Mouse (Mus musculus) spleen, adult 2 months (tissue): ENCODE measurements around the gene Setd7. TPM values are rescaled to one million over a fixed set of nuclear protein-coding genes. Genes with fewer than 3 reads are reported as not detected.

ENCODE experiments used
- DNase-seq, 2 experiments: peaks; one replicate each; pipeline versions ENCODE4 v3.0.0 to v3.0.0-alpha.2; 2012 to 2021; ENCODE audit warnings: low spot score in 2 of 2, low read depth in 1 of 2
- H3K27ac ChIP-seq: fragments of 200-500 bp; 2 replicates; pipeline ENCODE4 v1.5.1; 2012; ENCODE audit warnings: low read length, inconsistent platforms; ENCODE audit not compliant: insufficient read depth
- H3K27me3 ChIP-seq: fragments of 200-500 bp; 2 replicates; pipeline ENCODE4 v1.6.1; 2012; ENCODE audit warnings: mild to moderate bottlenecking, moderate library complexity, low read length, inconsistent platforms; ENCODE audit not compliant: control insufficient read depth, insufficient read depth
- H3K36me3 ChIP-seq: fragments of 200-500 bp; 2 replicates; pipeline ENCODE4 v1.6.1; 2012; ENCODE audit warnings: mild to moderate bottlenecking, low read length, inconsistent platforms; ENCODE audit not compliant: control insufficient read depth, insufficient read depth
- H3K4me1 ChIP-seq: fragments of 200-500 bp; 2 replicates; pipeline ENCODE4 v1.6.1; 2011; ENCODE audit warnings: inconsistent platforms; ENCODE audit not compliant: control insufficient read depth, insufficient read depth, insufficient read length
- H3K4me3 ChIP-seq: fragments of 200-500 bp; 2 replicates; pipeline ENCODE4 v1.5.1; 2011; ENCODE audit warnings: mild to moderate bottlenecking, inconsistent platforms; ENCODE audit not compliant: insufficient read depth, insufficient read length; ENCODE audit errors: extremely low read depth
- CTCF ChIP-seq: fragments of 200-500 bp; IDR thresholded peaks from 2 replicates; pipeline ENCODE4 v1.5.1; 2011; ENCODE audit warnings: mild to moderate bottlenecking, inconsistent platforms; ENCODE audit not compliant: insufficient read depth, insufficient read length, insufficient replicate concordance; ENCODE audit errors: extremely low read depth
- POLR2A ChIP-seq: fragments of 200-500 bp; IDR thresholded peaks from 2 replicates; pipeline ENCODE4 v1.6.1; 2011; ENCODE audit warnings: low read depth, low read length, inconsistent platforms
- WGBS: fragments of 180-500 bp; shearing (Covaris S2); methylation state at CpG from one replicate; pipeline ENCODE4 v1.1.7; 2018; 5-methylcytosine and 5-hydroxymethylcytosine counted together
- polyA plus RNA-seq: library from polyadenylated mRNA; depleted of rRNA; stranded (reverse); fragments of >200 nt; gene quantifications from 2 replicates; pipeline ENCODE4 v1.2.3, GENCODE M21; 2012

Setd7 gene
- polyA plus RNA-seq, 1 experiment = 11.2 TPM

DNA sequence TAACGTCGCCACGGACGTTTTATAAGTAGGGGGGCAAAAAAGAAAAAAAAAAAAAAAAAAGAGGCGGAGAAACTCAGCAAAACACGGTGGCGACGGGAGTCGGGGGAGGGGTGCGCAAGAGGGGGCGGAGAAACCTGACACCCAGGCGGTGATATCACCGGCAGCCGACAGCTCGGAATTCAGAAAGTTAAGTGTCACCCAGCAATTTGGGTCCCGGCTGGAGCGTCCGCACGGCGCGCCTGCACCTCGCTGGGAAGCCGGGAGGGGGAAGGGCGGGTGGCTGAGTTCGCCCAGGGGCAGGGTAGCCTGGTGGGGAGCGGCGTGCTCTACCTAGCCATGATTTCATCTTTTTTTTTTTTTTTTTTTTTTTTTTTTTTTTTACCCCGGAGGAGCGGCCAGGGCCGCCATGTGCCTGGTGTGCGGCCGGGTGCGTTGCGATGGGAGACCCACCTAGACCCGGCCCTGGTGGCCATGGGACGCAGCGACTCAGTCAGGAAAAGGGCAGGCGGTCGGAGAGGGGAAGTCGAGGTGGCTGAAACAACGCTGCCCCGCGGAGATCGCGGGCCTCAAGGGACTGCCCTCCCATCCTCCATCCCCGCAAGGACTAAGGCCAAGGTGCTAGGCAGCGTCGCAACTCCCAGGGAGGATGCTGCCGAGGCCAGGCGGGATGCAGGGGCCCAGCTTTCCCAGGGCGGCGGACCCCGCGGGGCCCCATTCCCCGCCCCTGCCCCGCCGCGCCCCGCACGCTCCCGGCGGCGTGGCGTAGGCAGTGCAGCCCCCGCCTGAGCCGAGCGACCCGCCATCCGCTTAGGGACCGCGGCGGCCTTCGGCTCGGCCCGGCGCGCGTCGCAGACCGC is 857 bp downstream of the Setd7 start:
- H3K27me3 ChIP-seq = no peaks in the 10 kb centered on the region
- no peak for TF ChIP-seq CTCF
- peak; percentile 54; the same call in 1 of the 2 replicates for TF ChIP-seq POLR2A
- peak; percentile 65 to 76 for DNase-seq

DNA sequence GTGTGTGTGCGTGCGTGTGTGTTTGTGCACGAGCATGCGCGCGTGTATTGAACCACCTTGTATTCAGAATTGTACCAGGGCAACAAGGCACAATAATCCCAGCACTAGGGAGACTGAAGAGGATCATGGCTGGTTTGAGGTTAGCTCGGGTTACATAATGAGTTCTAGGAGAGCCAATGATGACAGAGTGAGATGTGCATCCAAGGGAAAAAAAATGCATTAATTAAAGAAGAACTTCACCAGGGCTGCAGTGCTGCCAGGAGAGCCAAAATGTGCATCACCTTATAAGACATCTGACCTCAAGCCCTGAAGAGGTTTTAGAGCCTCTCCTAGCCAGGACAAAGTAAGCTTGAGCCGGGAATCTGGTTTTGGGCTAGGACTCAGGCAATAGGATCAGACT is 5.1 kb downstream of the Setd7 start:
- Histone ChIP-seq H3K4me1 (peaks cover 17% of the 10 kb centered on the region; the same call in 1 of the 2 replicates), H3K27ac (no peak overlapping the region)
- 87% methylated on average over 8 of the region's 8 CpGs for WGBS

More for the DNA sequence above, 857 bp downstream of the Setd7 start:
- WGBS = under 1% methylated on average over 78 of the region's 80 CpGs
- Histone ChIP-seq H3K36me3 (no peaks in the 10 kb centered on the region), H3K4me1 (peaks cover 4% of the 10 kb centered on the region; the same call in 1 of the 2 replicates), H3K4me3 (peak overlapping the region; percentile 98), H3K27ac (peak overlapping the region; percentile 94)

DNA sequence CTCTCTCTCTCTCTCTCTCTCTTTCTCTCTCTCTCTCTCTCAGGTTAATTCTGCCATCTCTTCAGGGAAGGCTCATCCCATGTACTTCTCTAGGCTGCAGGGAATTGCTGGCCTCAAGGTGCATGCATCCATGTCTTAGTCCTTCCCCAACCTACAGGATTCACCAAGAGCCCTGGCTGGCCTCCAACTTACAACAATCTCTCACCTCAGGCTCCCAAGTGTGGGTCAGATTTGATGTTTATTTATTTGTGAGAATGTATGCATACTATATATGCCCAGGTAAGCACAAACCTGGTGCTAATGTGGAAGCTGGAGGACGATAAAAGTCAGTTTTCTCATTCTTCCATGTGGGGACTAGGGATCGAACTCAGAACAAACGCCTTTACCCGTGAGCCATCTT is 5.8 kb downstream of the Setd7 start:
- no peak for TF ChIP-seq POLR2A
- no peak for TF ChIP-seq CTCF
- H3K27me3 ChIP-seq = no peaks in the 10 kb centered on the region
- H3K4me1 ChIP-seq = peaks cover 17% of the 10 kb centered on the region; the same call in 1 of the 2 replicates
- H3K36me3 ChIP-seq = no peaks in the 10 kb centered on the region
- H3K27ac ChIP-seq = peak overlapping the region; percentile 86
- H3K4me3 ChIP-seq = no peak overlapping the region
- DNase-seq = no peak
- WGBS = 92% methylated on average over 4 of the region's 4 CpGs

More for the DNA sequence above, 5.1 kb downstream of the Setd7 start:
- no peak overlapping the region for H3K4me3 ChIP-seq
- DNase-seq = no peak
- no peaks in the 10 kb centered on the region for H3K36me3 ChIP-seq
- H3K27me3 ChIP-seq = no peaks in the 10 kb centered on the region
- TF ChIP-seq POLR2A = no peak
- TF ChIP-seq CTCF = no peak

GRCm38 (mm10) chr3:51554067-51554466 is 6.6 kb downstream of the Setd7 start:
- Histone ChIP-seq H3K4me1 (peaks cover 17% of the 10 kb centered on the region; the same call in 1 of the 2 replicates), H3K36me3 (peaks cover 2% of the 10 kb centered on the region; the same call in 1 of the 2 replicates), H3K4me3 (no peak overlapping the region; the same call in 1 of the 2 replicates), H3K27ac (peak overlapping the region; percentile 86), H3K27me3 (no peaks in the 10 kb centered on the region)
- DNase-seq = peak; percentile 5 to 19
- TF ChIP-seq POLR2A (no peak), CTCF (no peak)
- WGBS = 26% methylated on average over 9 of the region's 9 CpGs

DNA sequence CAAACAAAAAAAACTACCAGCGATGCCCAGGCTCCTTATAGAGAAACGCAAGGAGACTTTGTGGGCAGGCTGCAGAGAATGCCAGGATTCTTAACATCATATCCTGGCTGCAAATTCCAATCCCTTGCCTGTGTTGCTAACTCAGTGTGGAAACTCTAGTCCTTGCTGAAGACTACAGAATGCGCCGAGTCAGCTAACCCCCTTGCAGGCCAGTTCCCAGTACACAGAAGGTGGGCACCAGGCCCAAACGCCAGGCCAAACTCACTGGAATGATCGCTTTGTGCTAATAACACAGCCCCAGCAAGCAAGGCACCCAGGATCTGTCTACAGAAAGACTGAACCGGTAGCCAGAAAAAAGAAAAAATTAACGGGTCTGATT is 7.2 kb downstream of the Setd7 start:
- 18% methylated on average over 8 of the region's 8 CpGs for WGBS
- Histone ChIP-seq H3K4me1 (peaks cover 17% of the 10 kb centered on the region; the same call in 1 of the 2 replicates), H3K27me3 (no peaks in the 10 kb centered on the region), H3K27ac (peak overlapping the region; percentile 86), H3K36me3 (peaks cover 2% of the 10 kb centered on the region; the same call in 1 of the 2 replicates), H3K4me3 (peak overlapping the region; percentile 31)
- no peak for DNase-seq
- TF ChIP-seq POLR2A = no peak
- TF ChIP-seq CTCF = no peak

DNA sequence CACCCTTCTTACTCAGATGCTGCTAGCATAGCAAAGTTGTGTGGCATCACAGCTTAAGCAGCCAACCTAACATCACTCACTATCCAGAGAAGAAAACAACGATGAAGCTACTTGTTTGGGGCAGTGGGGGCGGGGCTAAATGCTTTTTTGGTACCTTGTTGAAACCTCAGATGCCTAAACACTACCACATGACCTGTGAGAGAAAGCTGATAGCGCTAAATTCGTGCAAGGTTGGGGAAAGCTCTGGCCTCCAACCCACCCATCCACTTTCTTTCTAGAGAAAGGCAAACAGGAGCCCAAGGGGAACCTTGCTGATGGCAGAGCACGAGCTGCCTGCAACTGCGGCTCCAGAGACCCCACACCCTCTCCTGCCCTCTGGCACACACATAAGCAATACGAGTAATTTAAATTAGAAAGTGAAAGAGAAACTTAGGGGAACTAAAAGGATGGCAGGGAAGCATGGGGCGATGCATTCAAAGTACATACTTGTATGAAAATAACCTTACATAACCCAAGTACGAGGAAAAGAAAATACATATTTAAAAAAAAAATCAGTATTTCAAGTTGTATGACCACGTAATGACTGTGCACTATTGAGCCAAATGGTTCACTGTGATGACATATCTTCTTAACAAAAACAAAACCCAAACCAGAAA is 7.7 kb downstream of the Setd7 start:
- peak overlapping the region; percentile 86 for H3K27ac ChIP-seq
- peaks cover 2% of the 10 kb centered on the region; the same call in 1 of the 2 replicates for H3K36me3 ChIP-seq
- no peaks in the 10 kb centered on the region for H3K27me3 ChIP-seq
- peak overlapping the region; percentile 71 for H3K4me3 ChIP-seq
- H3K4me1 ChIP-seq = peaks cover 14% of the 10 kb centered on the region; the same call in 1 of the 2 replicates
- TF ChIP-seq CTCF (no peak), POLR2A (no peak)
- under 1% methylated on average over 10 of the region's 10 CpGs for WGBS
- peak; percentile 27 to 41 for DNase-seq
